Mouse (Mus musculus): ENCODE results near the gene Rcc2. TPM values are rescaled to one million over a fixed set of nuclear protein-coding genes. Genes with fewer than 3 reads are reported as not detected.

The Rcc2 gene
- polyA plus RNA-seq, 1 experiment from 2014 or later, result 16.1 TPM

GRCm38 (mm10) chr4:140744654-140745053 is 44.3 kb downstream of the Rcc2 start:
- Histone ChIP-seq H3K36me3 (ENCODE audit: control insufficient read depth, insufficient read depth, low read length) (no peaks in the 10 kb centered on the region), H3K27me3 (ENCODE audit: control insufficient read depth, insufficient read depth, low read length) (no peaks in the 10 kb centered on the region), H3K27ac (replicated peaks in 1 of 2; ENCODE audit: control insufficient read depth in 1 of 2, insufficient read depth in 1 of 2, low read depth in 2 of 2, low read length in 2 of 2) (no peak overlapping the region), H3K9ac (ENCODE audit: low read length) (no peak overlapping the region), H3K4me3 (ENCODE audit: control insufficient read depth in 1 of 2, insufficient read depth in 1 of 2, low read depth in 1 of 2, low read length in 2 of 2) (no peak overlapping the region), H3K4me2 (ENCODE audit: low read length) (no peak overlapping the region), H3K9me3 (ENCODE audit: control insufficient read depth, low read length) (no peaks in the 10 kb centered on the region), H3K4me1 (ENCODE audit: control insufficient read depth in 2 of 2, insufficient read depth in 2 of 2, low read length in 2 of 2) (peaks cover 13 to 21% of the 10 kb centered on the region in 2 experiments)
- ATAC-seq (ENCODE audit: insufficient number of reproducible peaks, insufficient read depth, low FRiP score, low read depth), result no peak
- 23% methylated on average over 3 of the region's 3 CpGs for WGBS

- Histone ChIP-seq H3K36me3 (ENCODE audit: control insufficient read depth, insufficient read depth, low read length) (no peaks in the 10 kb centered on the region), H3K9me3 (ENCODE audit: control insufficient read depth, low read length) (no peaks in the 10 kb centered on the region), H3K9ac (ENCODE audit: low read length) (peak overlapping the region; percentile 62), H3K4me3 (ENCODE audit: control insufficient read depth in 1 of 2, insufficient read depth in 1 of 2, low read depth in 1 of 2, low read length in 2 of 2) (no peak overlapping the region), H3K4me1 (ENCODE audit: control insufficient read depth in 2 of 2, insufficient read depth in 2 of 2, low read length in 2 of 2) (peaks cover 15 to 28% of the 10 kb centered on the region in 2 experiments), H3K27ac (replicated peaks in 1 of 2; ENCODE audit: control insufficient read depth in 1 of 2, insufficient read depth in 1 of 2, low read depth in 2 of 2, low read length in 2 of 2) (peak overlapping the region; percentile 86 to 92), H3K4me2 (ENCODE audit: low read length) (peak overlapping the region; percentile 45), H3K27me3 (ENCODE audit: control insufficient read depth, insufficient read depth, low read length) (no peaks in the 10 kb centered on the region)
- WGBS, result 6% methylated on average over 12 of the region's 12 CpGs
- ATAC-seq (ENCODE audit: insufficient number of reproducible peaks, insufficient read depth, low FRiP score, low read depth), result peak; percentile 79
Measured at GRCm38 (mm10) chr4:140747978-140748377, 47.6 kb downstream of the Rcc2 start.

GRCm38 (mm10) chr4:140750328-140750727 is 50.0 kb downstream of the Rcc2 start:
- Histone ChIP-seq H3K27ac (replicated peaks in 1 of 2; ENCODE audit: control insufficient read depth in 1 of 2, insufficient read depth in 1 of 2, low read depth in 2 of 2, low read length in 2 of 2) (no peak overlapping the region), H3K4me1 (ENCODE audit: control insufficient read depth in 2 of 2, insufficient read depth in 2 of 2, low read length in 2 of 2) (peaks cover 23 to 35% of the 10 kb centered on the region in 2 experiments), H3K4me3 (ENCODE audit: control insufficient read depth in 1 of 2, insufficient read depth in 1 of 2, low read depth in 1 of 2, low read length in 2 of 2) (peak overlapping the region in 1 of 2 experiments; percentile 19; a peak in 1 of 4 replicates), H3K27me3 (ENCODE audit: control insufficient read depth, insufficient read depth, low read length) (no peaks in the 10 kb centered on the region), H3K9ac (ENCODE audit: low read length) (peak overlapping the region; percentile 6; the same call in 1 of the 2 replicates), H3K4me2 (ENCODE audit: low read length) (peak overlapping the region; percentile 51), H3K9me3 (ENCODE audit: control insufficient read depth, low read length) (no peaks in the 10 kb centered on the region), H3K36me3 (ENCODE audit: control insufficient read depth, insufficient read depth, low read length) (no peaks in the 10 kb centered on the region)
- WGBS, result 11% methylated on average over 19 of the region's 19 CpGs
- no peak for ATAC-seq (ENCODE audit: insufficient number of reproducible peaks, insufficient read depth, low FRiP score, low read depth)

- H3K9ac ChIP-seq (ENCODE audit: low read length), result no peak overlapping the region
- WGBS, result 34% methylated on average over 7 of the region's 7 CpGs
- peaks cover 20 to 22% of the 10 kb centered on the region in 2 experiments for H3K4me1 ChIP-seq (ENCODE audit: control insufficient read depth in 2 of 2, insufficient read depth in 2 of 2, low read length in 2 of 2)
- H3K36me3 ChIP-seq (ENCODE audit: control insufficient read depth, insufficient read depth, low read length), result no peaks in the 10 kb centered on the region
- no peaks in the 10 kb centered on the region for H3K9me3 ChIP-seq (ENCODE audit: control insufficient read depth, low read length)
- no peak overlapping the region for H3K4me2 ChIP-seq (ENCODE audit: low read length)
- H3K27ac ChIP-seq (replicated peaks in 1 of 2; ENCODE audit: control insufficient read depth in 1 of 2, insufficient read depth in 1 of 2, low read depth in 2 of 2, low read length in 2 of 2), result peak overlapping the region; percentile 28 to 47; a peak in 2 of 4 replicates
- H3K27me3 ChIP-seq (ENCODE audit: control insufficient read depth, insufficient read depth, low read length), result no peaks in the 10 kb centered on the region
- H3K4me3 ChIP-seq (ENCODE audit: control insufficient read depth in 1 of 2, insufficient read depth in 1 of 2, low read depth in 1 of 2, low read length in 2 of 2), result no peak overlapping the region
- no peak for ATAC-seq (ENCODE audit: insufficient number of reproducible peaks, insufficient read depth, low FRiP score, low read depth)
Measured at GRCm38 (mm10) chr4:140753366-140753765, 53.0 kb downstream of the Rcc2 start.

- no peak overlapping the region for H3K9ac ChIP-seq (ENCODE audit: low read length)
- ATAC-seq (ENCODE audit: insufficient number of reproducible peaks, insufficient read depth, low FRiP score, low read depth), result no peak
- no peak overlapping the region for H3K27ac ChIP-seq (replicated peaks in 1 of 2; ENCODE audit: control insufficient read depth in 1 of 2, insufficient read depth in 1 of 2, low read depth in 2 of 2, low read length in 2 of 2)
- H3K9me3 ChIP-seq (ENCODE audit: control insufficient read depth, low read length), result no peaks in the 10 kb centered on the region
- no peak overlapping the region for H3K4me3 ChIP-seq (ENCODE audit: control insufficient read depth in 1 of 2, insufficient read depth in 1 of 2, low read depth in 1 of 2, low read length in 2 of 2)
- peaks cover 11 to 15% of the 10 kb centered on the region in 2 experiments for H3K4me1 ChIP-seq (ENCODE audit: control insufficient read depth in 2 of 2, insufficient read depth in 2 of 2, low read length in 2 of 2)
- 66% methylated on average over 3 of the region's 3 CpGs for WGBS
- H3K27me3 ChIP-seq (ENCODE audit: control insufficient read depth, insufficient read depth, low read length), result no peaks in the 10 kb centered on the region
- H3K36me3 ChIP-seq (ENCODE audit: control insufficient read depth, insufficient read depth, low read length), result no peaks in the 10 kb centered on the region
- no peak overlapping the region for H3K4me2 ChIP-seq (ENCODE audit: low read length)
Measured at GRCm38 (mm10) chr4:140755811-140756210, 55.5 kb downstream of the Rcc2 start.

- no peak overlapping the region for H3K4me2 ChIP-seq (ENCODE audit: low read length)
- H3K36me3 ChIP-seq (ENCODE audit: control insufficient read depth, insufficient read depth, low read length), result no peaks in the 10 kb centered on the region
- no peak overlapping the region for H3K27ac ChIP-seq (replicated peaks in 1 of 2; ENCODE audit: control insufficient read depth in 1 of 2, insufficient read depth in 1 of 2, low read depth in 2 of 2, low read length in 2 of 2)
- WGBS, result 81% methylated on average over 7 of the region's 7 CpGs
- H3K9ac ChIP-seq (ENCODE audit: low read length), result no peak overlapping the region
- H3K4me3 ChIP-seq (ENCODE audit: control insufficient read depth in 1 of 2, insufficient read depth in 1 of 2, low read depth in 1 of 2, low read length in 2 of 2), result no peak overlapping the region
- peaks cover 0 to 5% of the 10 kb centered on the region in 2 experiments; a peak in 1 of 4 replicates for H3K4me1 ChIP-seq (ENCODE audit: control insufficient read depth in 2 of 2, insufficient read depth in 2 of 2, low read length in 2 of 2)
- H3K9me3 ChIP-seq (ENCODE audit: control insufficient read depth, low read length), result no peaks in the 10 kb centered on the region
- no peaks in the 10 kb centered on the region for H3K27me3 ChIP-seq (ENCODE audit: control insufficient read depth, insufficient read depth, low read length)
- no peak for ATAC-seq (ENCODE audit: insufficient number of reproducible peaks, insufficient read depth, low FRiP score, low read depth)
Measured at GRCm38 (mm10) chr4:140761601-140762000, 61.3 kb downstream of the Rcc2 start.

GRCm38 (mm10) chr4:140763158-140763557 is 62.8 kb downstream of the Rcc2 start:
- Histone ChIP-seq H3K4me3 (ENCODE audit: control insufficient read depth in 1 of 2, insufficient read depth in 1 of 2, low read depth in 1 of 2, low read length in 2 of 2) (no peak overlapping the region), H3K9me3 (ENCODE audit: control insufficient read depth, low read length) (no peaks in the 10 kb centered on the region), H3K4me2 (ENCODE audit: low read length) (no peak overlapping the region), H3K9ac (ENCODE audit: low read length) (no peak overlapping the region), H3K4me1 (ENCODE audit: control insufficient read depth in 2 of 2, insufficient read depth in 2 of 2, low read length in 2 of 2) (peaks cover 0 to 1% of the 10 kb centered on the region in 2 experiments; a peak in 1 of 4 replicates), H3K27ac (replicated peaks in 1 of 2; ENCODE audit: control insufficient read depth in 1 of 2, insufficient read depth in 1 of 2, low read depth in 2 of 2, low read length in 2 of 2) (no peak overlapping the region), H3K27me3 (ENCODE audit: control insufficient read depth, insufficient read depth, low read length) (no peaks in the 10 kb centered on the region), H3K36me3 (ENCODE audit: control insufficient read depth, insufficient read depth, low read length) (no peaks in the 10 kb centered on the region)
- no peak for ATAC-seq (ENCODE audit: insufficient number of reproducible peaks, insufficient read depth, low FRiP score, low read depth)
- WGBS, result 16% methylated on average over 9 of the region's 9 CpGs

GRCm38 (mm10) chr4:140765936-140766335 is 65.6 kb downstream of the Rcc2 start:
- Histone ChIP-seq H3K27ac (replicated peaks in 1 of 2; ENCODE audit: control insufficient read depth in 1 of 2, insufficient read depth in 1 of 2, low read depth in 2 of 2, low read length in 2 of 2) (no peak overlapping the region), H3K4me3 (ENCODE audit: control insufficient read depth in 1 of 2, insufficient read depth in 1 of 2, low read depth in 1 of 2, low read length in 2 of 2) (no peak overlapping the region), H3K4me1 (ENCODE audit: control insufficient read depth in 2 of 2, insufficient read depth in 2 of 2, low read length in 2 of 2) (peaks cover 0 to 2% of the 10 kb centered on the region in 2 experiments; a peak in 1 of 4 replicates), H3K27me3 (ENCODE audit: control insufficient read depth, insufficient read depth, low read length) (no peaks in the 10 kb centered on the region), H3K9ac (ENCODE audit: low read length) (no peak overlapping the region), H3K36me3 (ENCODE audit: control insufficient read depth, insufficient read depth, low read length) (no peaks in the 10 kb centered on the region), H3K9me3 (ENCODE audit: control insufficient read depth, low read length) (no peaks in the 10 kb centered on the region), H3K4me2 (ENCODE audit: low read length) (no peak overlapping the region)
- no peak for ATAC-seq (ENCODE audit: insufficient number of reproducible peaks, insufficient read depth, low FRiP score, low read depth)
- 65% methylated on average over 3 of the region's 3 CpGs for WGBS

Measured in heart, embryonic 14.5 days (tissue).